In genomic region chr10:24647996-24648738, GRCm38 (mm10) we compare ENCODE assay signal across 23 mouse cellular contexts. TPM values are rescaled to one million over a fixed set of nuclear protein-coding genes. Genes with fewer than 3 reads are reported as not detected.
A peak's percentile ranks its signal among the peaks of the same experiment; 100 is the strongest.
DNase-seq lines count a peak whose midpoint lies in the region; ATAC-seq lines count a peak whose summit lies in the region.
"Had no signal": no experiment of that assay in that cellular context is flagged by ENCODE, and none has a peak within 500 bp of the region (broad histone marks: within the 10 kb centered on the region; RNA-seq: fewer than 3 reads in every experiment).

No protein-coding gene starts in this region.

- 86% methylated on average over 6 of the region's 6 CpGs for WGBS in midbrain, embryonic 11.5 days
- WGBS in midbrain, embryonic 13.5 days = 92% methylated on average over 6 of the region's 6 CpGs
- WGBS in limb, embryonic 15.5 days = 59% methylated on average over 6 of the region's 6 CpGs
- WGBS in kidney, embryonic 14.5 days = 77% methylated on average over 6 of the region's 6 CpGs

- H3K36me3 ChIP-seq in midbrain, embryonic 11.5 days (ENCODE audit: control insufficient read depth, insufficient read depth, low read length) = no peaks in the 10 kb centered on the region
- no peaks in the 10 kb centered on the region for H3K36me3 ChIP-seq in midbrain, embryonic 13.5 days
- no peaks in the 10 kb centered on the region for H3K36me3 ChIP-seq in limb, embryonic 15.5 days
- no peaks in the 10 kb centered on the region for H3K36me3 ChIP-seq in kidney, embryonic 14.5 days (ENCODE audit: control insufficient read depth, insufficient read depth, low read length)
- H3K36me3 ChIP-seq: hindbrain, embryonic 12.5 days had no signal

- H3K9me3 ChIP-seq in midbrain, embryonic 11.5 days (ENCODE audit: control insufficient read depth, low read length) = no peaks in the 10 kb centered on the region
- no peaks in the 10 kb centered on the region for H3K9me3 ChIP-seq in midbrain, embryonic 13.5 days
- H3K9me3 ChIP-seq in limb, embryonic 15.5 days = no peaks in the 10 kb centered on the region
- H3K9me3 ChIP-seq in kidney, embryonic 14.5 days (ENCODE audit: control insufficient read depth, low read length) = no peaks in the 10 kb centered on the region
- H3K9me3 ChIP-seq: forebrain, embryonic 13.5 days; heart, embryonic 12.5 days; hindbrain, embryonic 12.5 days had no signal

- peak; percentile 35 for DNase-seq in midbrain, embryonic 11.5 days (ENCODE audit: low spot score, missing footprints)
- DNase-seq in NIH3T3 (ENCODE audit: low read depth) = peak; percentile 58
- peak; percentile 70 for DNase-seq in gonadal fat pad, adult 2 months (ENCODE audit: low read depth)
- DNase-seq in frontal cortex, postnatal 10 days (ENCODE audit: low spot score in 2 of 2) = no peak
- no peak for DNase-seq in spleen, postnatal 14 days (ENCODE audit: low spot score in 2 of 2)
- DNase-seq: adrenal gland, postnatal 10 days; cerebellum, postnatal 10 days; embryo, embryonic 11 days; gastrocnemius, postnatal 36 days; heart, postnatal 14 days; kidney, adult 9 months; kidney, postnatal 4 days; layer of hippocampus, adult 9-11 months; liver; right cerebral cortex, postnatal 4 days; thymus, postnatal 4 days had no signal

- no peak overlapping the region for H3K4me3 ChIP-seq in midbrain, embryonic 11.5 days (ENCODE audit: low read depth, low read length)
- H3K4me3 ChIP-seq in midbrain, embryonic 13.5 days (replicated peaks) = no peak overlapping the region
- H3K4me3 ChIP-seq in limb, embryonic 15.5 days = no peak overlapping the region
- H3K4me3 ChIP-seq in kidney, embryonic 14.5 days (ENCODE audit: low read length) = no peak overlapping the region
- H3K4me3 ChIP-seq: forebrain, embryonic 13.5 days; heart, embryonic 12.5 days; hindbrain, embryonic 12.5 days; left cerebral cortex, adult 2 months had no signal

- no peaks in the 10 kb centered on the region for H3K4me1 ChIP-seq in midbrain, embryonic 11.5 days (ENCODE audit: control insufficient read depth, insufficient read depth, low read length)
- H3K4me1 ChIP-seq in midbrain, embryonic 13.5 days (replicated peaks) = no peaks in the 10 kb centered on the region
- no peaks in the 10 kb centered on the region for H3K4me1 ChIP-seq in limb, embryonic 15.5 days
- no peaks in the 10 kb centered on the region for H3K4me1 ChIP-seq in kidney, embryonic 14.5 days (ENCODE audit: control insufficient read depth, insufficient read depth, low read length)
- H3K4me1 ChIP-seq: forebrain, embryonic 13.5 days; heart, embryonic 12.5 days; hindbrain, embryonic 12.5 days had no signal

- H3K27ac ChIP-seq in midbrain, embryonic 11.5 days (ENCODE audit: low read depth, low read length) = no peak overlapping the region
- no peak overlapping the region for H3K27ac ChIP-seq in midbrain, embryonic 13.5 days
- peak overlapping the region; percentile 50; the same call in 1 of the 2 replicates for H3K27ac ChIP-seq in limb, embryonic 15.5 days
- no peak overlapping the region for H3K27ac ChIP-seq in kidney, embryonic 14.5 days (ENCODE audit: low read depth, low read length)
- H3K27ac ChIP-seq: forebrain, embryonic 13.5 days; hindbrain, embryonic 12.5 days; left cerebral cortex, adult 2 months had no signal

- H3K27me3 ChIP-seq in midbrain, embryonic 11.5 days (ENCODE audit: control insufficient read depth, insufficient read depth, low read length) = no peaks in the 10 kb centered on the region
- H3K27me3 ChIP-seq in midbrain, embryonic 13.5 days = no peaks in the 10 kb centered on the region
- H3K27me3 ChIP-seq in limb, embryonic 15.5 days = no peaks in the 10 kb centered on the region
- no peaks in the 10 kb centered on the region for H3K27me3 ChIP-seq in kidney, embryonic 14.5 days (ENCODE audit: control insufficient read depth, insufficient read depth, low read length)
- H3K27me3 ChIP-seq: forebrain, embryonic 13.5 days; heart, embryonic 12.5 days; hindbrain, embryonic 12.5 days had no signal

- no peak overlapping the region for H3K9ac ChIP-seq in midbrain, embryonic 11.5 days (ENCODE audit: low read length)
- no peak overlapping the region for H3K9ac ChIP-seq in midbrain, embryonic 13.5 days (replicated peaks)
- no peak overlapping the region for H3K9ac ChIP-seq in limb, embryonic 15.5 days
- H3K9ac ChIP-seq in kidney, embryonic 14.5 days (ENCODE audit: low read depth, low read length) = no peak overlapping the region
- H3K9ac ChIP-seq: forebrain, embryonic 13.5 days; heart, embryonic 12.5 days; hindbrain, embryonic 12.5 days had no signal

- no peak for ATAC-seq in midbrain, embryonic 11.5 days (ENCODE audit: low FRiP score)
- no peak for ATAC-seq in midbrain, embryonic 13.5 days
- no peak for ATAC-seq in limb, embryonic 15.5 days (ENCODE audit: insufficient number of reproducible peaks, low FRiP score, low TSS enrichment, low read depth)
- ATAC-seq in kidney, embryonic 14.5 days (ENCODE audit: low FRiP score, low TSS enrichment) = no peak
- ATAC-seq: forebrain, embryonic 13.5 days had no signal

- H3K4me2 ChIP-seq in midbrain, embryonic 11.5 days = no peak overlapping the region
- H3K4me2 ChIP-seq in midbrain, embryonic 13.5 days (replicated peaks) = no peak overlapping the region
- no peak overlapping the region for H3K4me2 ChIP-seq in limb, embryonic 15.5 days
- no peak overlapping the region for H3K4me2 ChIP-seq in kidney, embryonic 14.5 days (replicated peaks; ENCODE audit: low read depth, low read length)
- H3K4me2 ChIP-seq: forebrain, embryonic 13.5 days; heart, embryonic 12.5 days; hindbrain, embryonic 12.5 days had no signal

RNA-seq across cellular contexts. Expression of gene Ccn2, which starts 52.9 kb away (rescaled TPM):
- polyA plus RNA-seq in midbrain, embryonic 11.5 days (2014; fragmentation: Nextera tagmentation; extraction: Ambion mirVana) = 3.2 and 3.8 TPM in 2 replicates
- polyA plus RNA-seq in midbrain, embryonic 13.5 days (2015; fragmentation: Nextera tagmentation; extraction: Ambion mirVana) = 2.0 and 4.2 TPM in 2 replicates
- polyA plus RNA-seq in gonadal fat pad, adult 2 months (2012; rRNA removed) = 81.1 and 86.6 TPM in 2 replicates
- 19.1 and 20.8 TPM in 2 replicates for polyA plus RNA-seq in limb, embryonic 15.5 days (2015; fragmentation: Nextera tagmentation; extraction: Ambion mirVana)
- polyA plus RNA-seq in kidney, embryonic 14.5 days (2014; fragmentation: Nextera tagmentation; extraction: Ambion mirVana) = 4.7 and 5.2 TPM in 2 replicates

Comparison
In these comparisons a context has a peak if more than half of its experiments do, and no peak if none do; other contexts are left out.
1. DNase-seq: peak in midbrain, embryonic 11.5 days (single experiment), NIH3T3 (single experiment) and gonadal fat pad, adult 2 months (single experiment); none in frontal cortex, postnatal 10 days (0 of 2) and spleen, postnatal 14 days (0 of 2).